Mouse (Mus musculus) erythroblast, adult 5-6 weeks (primary cell): ENCODE data around the gene Col6a4. TPM values are rescaled to one million over a fixed set of nuclear protein-coding genes. Genes with fewer than 3 reads are reported as not detected.

Experiments
- ATAC-seq: replicated peaks from 2 replicates; pipeline ENCODE4 v1.8.0; 2016; ENCODE audit warnings: moderate number of reproducible peaks, mild to moderate bottlenecking, moderate TSS enrichment, inconsistent platforms; ENCODE audit not compliant: poor library complexity, low FRiP score, severe bottlenecking
- total RNA-seq, 2 experiments: library from RNA; stranded (forward) in 1 of 2; stranded (reverse) in 1 of 2; fragments of 150-400 nt in 1 of 2; fragments of 200-764, 138-1000 nt in 1 of 2; gene quantifications; 2 replicates each; pipeline versions ENCODE4 v1.2.3 to v1.2.4; 2015 to 2017; ENCODE audit warnings: low replicate concordance in 2 of 2

Gene Col6a4
- total RNA-seq, 2 experiments from 2014 or later: not detected

- ATAC-seq: no peak
These were observed 124.6 kb downstream of the Col6a4 start for GRCm38 (mm10) chr9:105972031-105972430.

- ATAC-seq: no peak
These were observed 125.2 kb downstream of the Col6a4 start for GRCm38 (mm10) chr9:105971351-105971894.

GRCm38 (mm10) chr9:105970901-105971300, 125.7 kb downstream of the Col6a4 start:
- no peak for ATAC-seq

- no peak for ATAC-seq
These were observed 128.6 kb downstream of the Col6a4 start for GRCm38 (mm10) chr9:105967976-105968375.

GRCm38 (mm10) chr9:105960533-105960932, 136.1 kb downstream of the Col6a4 start, which contains the start of gene Col6a5:
Col6a5 (minus strand) TSS chr9:105960643.
- no peak for ATAC-seq

GRCm38 (mm10) chr9:105959116-105959515, 137.5 kb downstream of the Col6a4 start:
- no peak for ATAC-seq

- no peak for ATAC-seq
These were observed 146.8 kb downstream of the Col6a4 start for GRCm38 (mm10) chr9:105949755-105950154.

- no peak for ATAC-seq
These were observed 149.0 kb downstream of the Col6a4 start for GRCm38 (mm10) chr9:105947577-105947976.

Other genes starting within 250 kb of the Col6a4 start
- not detected in 2 replicates for gene Col6a5, start 136.1 kb downstream of the Col6a4 start, total RNA-seq (2015; ENCODE audit: low replicate concordance)
- not detected in 2 replicates for gene Col6a5, start 136.1 kb downstream of the Col6a4 start, total RNA-seq (2017; ENCODE audit: low replicate concordance)
- gene Glyctk, start 61.4 kb upstream of the Col6a4 start, total RNA-seq (2015; ENCODE audit: low replicate concordance): 0.84 TPM in 1 of 2 replicates, not detected in the other
- 0.60 TPM in 1 of 2 replicates, not detected in the other for gene Glyctk, start 61.4 kb upstream of the Col6a4 start, total RNA-seq (2017; ENCODE audit: low replicate concordance)
- 16.5 and 18.6 TPM in 2 replicates for gene Wdr82, start 74.1 kb upstream of the Col6a4 start, total RNA-seq (2015; ENCODE audit: low replicate concordance)
- 19.7 and 23.3 TPM in 2 replicates for gene Wdr82, start 74.1 kb upstream of the Col6a4 start, total RNA-seq (2017; ENCODE audit: low replicate concordance)
- gene Ppm1m, start 103.0 kb upstream of the Col6a4 start, total RNA-seq (2015; ENCODE audit: low replicate concordance): 6.9 and 11.7 TPM in 2 replicates
- 9.0 and 17.0 TPM in 2 replicates for gene Ppm1m, start 103.0 kb upstream of the Col6a4 start, total RNA-seq (2017; ENCODE audit: low replicate concordance)
- 11.7 and 20.5 TPM in 2 replicates for gene Twf2, start 106.3 kb upstream of the Col6a4 start, total RNA-seq (2015; ENCODE audit: low replicate concordance)
- 18.5 and 25.8 TPM in 2 replicates for gene Twf2, start 106.3 kb upstream of the Col6a4 start, total RNA-seq (2017; ENCODE audit: low replicate concordance)
- 5.0 and 6.1 TPM in 2 replicates for gene Tlr9, start 125.8 kb upstream of the Col6a4 start, total RNA-seq (2015; ENCODE audit: low replicate concordance)
- 0.56 and 1.9 TPM in 2 replicates for gene Tlr9, start 125.8 kb upstream of the Col6a4 start, total RNA-seq (2017; ENCODE audit: low replicate concordance)
- gene Alas1, start 151.9 kb upstream of the Col6a4 start, total RNA-seq (2015; ENCODE audit: low replicate concordance): 72.5 and 82.2 TPM in 2 replicates
- 51.7 and 126 TPM in 2 replicates for gene Alas1, start 151.9 kb upstream of the Col6a4 start, total RNA-seq (2017; ENCODE audit: low replicate concordance)
- 3.5 and 4.4 TPM in 2 replicates for gene Poc1a, start 184.3 kb upstream of the Col6a4 start, total RNA-seq (2015; ENCODE audit: low replicate concordance)
- 5.0 and 10.6 TPM in 2 replicates for gene Poc1a, start 184.3 kb upstream of the Col6a4 start, total RNA-seq (2017; ENCODE audit: low replicate concordance)